Mouse (Mus musculus): ENCODE results near the gene Tm2d3. TPM values are rescaled to one million over a fixed set of nuclear protein-coding genes. Genes with fewer than 3 reads are reported as not detected.

Tm2d3 gene
- polyA plus RNA-seq (2015; fragmentation: Nextera tagmentation; extraction: Ambion mirVana): 55.2 and 62.4 TPM in 2 replicates

DNA sequence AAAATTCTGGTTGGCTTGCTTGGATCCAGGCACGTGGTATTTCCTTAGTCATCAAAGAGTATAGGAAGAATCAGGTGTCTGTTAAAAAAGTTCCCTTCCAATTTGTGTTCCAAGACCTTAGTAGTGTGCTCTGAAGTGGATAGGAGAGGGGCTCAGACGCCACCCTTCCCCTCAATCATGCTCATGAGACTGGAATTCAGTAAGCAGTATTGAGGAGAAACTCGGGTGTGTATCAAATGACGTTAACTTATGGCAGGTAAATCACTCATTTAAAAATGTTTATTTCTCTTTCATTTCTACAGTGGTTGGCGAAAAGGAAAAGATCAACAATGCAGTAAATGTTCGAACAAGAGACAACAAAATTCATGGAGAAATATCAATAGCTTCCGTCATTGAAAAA is at the start of gene Tm2d3:
Gene Tm2d3 (plus strand): TSS at position 301 of the 400 bp plus-strand sequence.
- no peak within 1 kb of the TSS for H3K4me2 ChIP-seq (replicated peaks; ENCODE audit: low read depth)

DNA sequence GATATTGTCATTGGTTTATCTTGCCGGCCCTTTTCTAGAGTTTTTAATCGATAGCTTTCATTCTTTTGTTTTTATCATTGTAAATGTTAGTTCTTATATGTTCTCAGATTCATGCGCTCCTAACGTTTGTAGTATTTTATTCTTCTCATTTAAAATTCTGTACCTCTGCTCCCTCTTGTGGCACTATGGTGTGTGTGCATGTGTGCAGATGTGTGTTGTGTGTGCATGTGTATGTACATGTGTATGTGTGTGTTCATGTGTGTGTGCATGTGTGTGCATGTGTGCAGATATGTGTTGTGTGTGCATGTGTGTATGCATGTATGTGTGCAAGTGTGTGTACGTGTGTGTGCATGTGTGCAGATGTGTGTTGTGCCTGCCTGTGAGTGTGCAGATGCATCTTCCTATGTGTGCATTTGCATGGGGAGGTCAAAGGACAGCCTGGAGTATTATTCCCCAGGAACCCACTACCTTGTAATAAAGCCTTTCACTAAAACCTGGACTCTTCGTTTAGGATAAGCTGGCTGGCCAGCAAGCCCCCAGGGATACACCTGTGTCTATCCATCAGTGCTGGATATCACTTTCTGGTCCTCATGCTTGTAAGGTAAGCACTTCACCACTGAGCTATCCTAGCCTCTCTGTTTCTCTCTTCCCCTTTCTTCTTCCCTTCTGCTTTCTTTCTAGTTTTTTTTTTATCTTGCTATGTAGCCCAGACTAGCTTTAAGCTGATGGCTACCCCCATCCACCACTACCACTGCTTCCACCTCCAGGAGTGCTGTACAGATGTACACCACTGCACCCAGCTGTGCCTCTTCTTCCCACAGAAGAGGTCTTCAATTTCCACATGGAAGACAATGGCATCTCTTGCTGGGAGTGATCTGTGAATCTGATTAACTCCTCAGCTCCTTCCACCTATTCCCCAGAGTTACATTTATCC is 48.3 kb upstream of the Tm2d3 start:
- Histone ChIP-seq H3K4me1 (replicated peaks; ENCODE audit: control insufficient read depth, insufficient read depth, low read length) (no peaks in the 10 kb centered on the region), H3K4me2 (replicated peaks; ENCODE audit: low read depth) (no peak overlapping the region), H3K27me3 (replicated peaks; ENCODE audit: control insufficient read depth, insufficient read depth, low read length) (0 out of 2 replicates have a peak, but pooled peaks cover 5% of the 10 kb centered on the region), H3K4me3 (ENCODE audit: low read depth, low read length) (no peak overlapping the region), H3K9ac (ENCODE audit: low read depth, low read length) (no peak overlapping the region), H3K36me3 (ENCODE audit: control insufficient read depth, insufficient read depth) (0 out of 2 replicates have a peak, but pooled peaks cover 4% of the 10 kb centered on the region), H3K9me3 (ENCODE audit: control insufficient read depth) (no peaks in the 10 kb centered on the region), H3K27ac (ENCODE audit: low read depth, low read length) (no peak overlapping the region)
- TF ChIP-seq CTCF (IDR thresholded peaks at IDR 0.05; ENCODE audit: low read depth): peak; percentile 69
- no peak for ATAC-seq
- 69% methylated on average over 6 of the region's 6 CpGs for WGBS

More for the DNA sequence above, at the start of gene Tm2d3:
- peaks cover 3% of the 10 kb centered on the region; the same call in 1 of the 2 replicates for H3K4me1 ChIP-seq (replicated peaks; ENCODE audit: control insufficient read depth, insufficient read depth, low read length)
- no peak within 1 kb of the TSS for H3K9ac ChIP-seq (ENCODE audit: low read depth, low read length)
- peaks cover 5% of the 10 kb centered on the region; the same call in 1 of the 2 replicates for H3K36me3 ChIP-seq (ENCODE audit: control insufficient read depth, insufficient read depth)
- H3K27me3 ChIP-seq (replicated peaks; ENCODE audit: control insufficient read depth, insufficient read depth, low read length): no peaks in the 10 kb centered on the region
- no peak within 1 kb of the TSS for H3K27ac ChIP-seq (ENCODE audit: low read depth, low read length)
- TF ChIP-seq CTCF (IDR thresholded peaks at IDR 0.05; ENCODE audit: low read depth): no peak
- no peaks in the 10 kb centered on the region for H3K9me3 ChIP-seq (ENCODE audit: control insufficient read depth)
- no peak for ATAC-seq
- H3K4me3 ChIP-seq (ENCODE audit: low read depth, low read length): no peak within 1 kb of the TSS
- 88% methylated on average over 7 of the region's 7 CpGs for WGBS

DNA sequence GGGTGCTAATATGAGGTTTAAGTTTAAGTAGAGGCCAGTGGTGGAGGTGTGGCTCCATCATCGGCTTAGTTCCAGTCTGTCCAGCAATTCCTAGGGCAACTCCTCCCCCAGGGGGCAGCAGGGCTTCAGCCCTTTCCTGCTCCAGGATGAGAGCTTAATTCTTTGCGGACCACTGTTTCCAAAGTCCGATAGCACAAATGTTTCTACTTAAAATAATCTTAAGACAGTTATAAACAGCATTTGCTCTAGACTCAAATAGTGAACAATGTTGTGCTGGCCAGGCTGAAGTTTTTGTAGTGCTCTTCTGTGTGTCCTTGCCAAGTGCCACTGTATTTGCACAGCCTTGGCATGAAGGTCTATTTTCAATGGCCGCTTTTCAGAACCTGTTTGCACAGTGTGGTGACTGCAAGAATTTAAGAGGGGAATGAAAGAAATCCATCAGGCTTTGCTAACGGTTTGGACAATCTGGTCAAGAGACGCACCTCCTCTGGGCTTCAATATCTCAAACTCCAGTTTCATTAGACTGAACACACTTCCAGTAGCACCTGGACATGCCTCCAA is 47.0 kb upstream of the Tm2d3 start:
- Histone ChIP-seq H3K9me3 (ENCODE audit: control insufficient read depth) (no peaks in the 10 kb centered on the region), H3K27me3 (replicated peaks; ENCODE audit: control insufficient read depth, insufficient read depth, low read length) (0 out of 2 replicates have a peak, but pooled peaks cover 5% of the 10 kb centered on the region), H3K4me2 (replicated peaks; ENCODE audit: low read depth) (peak overlapping the region; percentile 92), H3K27ac (ENCODE audit: low read depth, low read length) (no peak overlapping the region), H3K4me3 (ENCODE audit: low read depth, low read length) (no peak overlapping the region), H3K9ac (ENCODE audit: low read depth, low read length) (no peak overlapping the region), H3K4me1 (replicated peaks; ENCODE audit: control insufficient read depth, insufficient read depth, low read length) (no peaks in the 10 kb centered on the region), H3K36me3 (ENCODE audit: control insufficient read depth, insufficient read depth) (0 out of 2 replicates have a peak, but pooled peaks cover 4% of the 10 kb centered on the region)
- peak; percentile 29 for TF ChIP-seq CTCF (IDR thresholded peaks at IDR 0.05; ENCODE audit: low read depth)
- 34% methylated on average over 6 of the region's 6 CpGs for WGBS
- ATAC-seq: no peak

DNA sequence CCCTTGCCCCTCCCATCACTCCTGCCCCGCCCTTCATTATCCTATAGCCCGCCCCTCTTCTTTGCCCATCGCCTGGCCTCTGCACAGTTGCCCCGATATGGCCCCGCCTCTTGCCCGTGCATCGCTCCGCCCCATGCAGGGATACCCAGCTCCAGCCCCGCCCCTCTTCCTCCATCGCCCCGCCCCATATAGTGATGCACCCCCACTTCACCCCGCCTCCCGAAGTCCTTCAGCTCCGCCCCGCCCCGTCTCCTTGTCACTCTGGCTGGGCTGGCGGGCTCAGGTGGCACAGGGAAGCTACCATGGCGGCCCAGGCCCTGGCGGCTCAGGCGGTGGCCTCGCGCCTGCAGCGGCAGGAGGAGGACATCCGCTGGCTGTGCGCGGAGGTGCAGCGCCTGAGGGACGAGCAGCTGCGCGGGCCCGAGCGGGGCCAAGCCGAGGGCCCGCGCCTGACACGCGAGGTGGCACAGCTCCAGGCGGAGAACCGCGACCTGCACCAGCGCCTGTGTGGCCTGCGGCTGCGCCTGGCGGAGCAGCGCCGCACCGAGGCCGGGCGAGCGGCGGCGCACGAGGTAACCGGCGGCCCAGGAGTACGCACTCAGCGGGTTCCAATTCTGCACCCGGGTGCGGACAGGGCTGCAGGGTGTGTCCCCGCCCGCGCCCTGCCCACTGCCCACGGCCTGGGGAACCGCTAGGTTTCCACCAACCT is 46.2 kb upstream of the Tm2d3 start, which contains the start of gene Tarsl2:
Gene Tarsl2 (plus strand): TSS at position 256 of the 709 bp plus-strand sequence.
- under 1% methylated on average over 64 of the region's 64 CpGs for WGBS
- peak; percentile 98 for ATAC-seq

DNA sequence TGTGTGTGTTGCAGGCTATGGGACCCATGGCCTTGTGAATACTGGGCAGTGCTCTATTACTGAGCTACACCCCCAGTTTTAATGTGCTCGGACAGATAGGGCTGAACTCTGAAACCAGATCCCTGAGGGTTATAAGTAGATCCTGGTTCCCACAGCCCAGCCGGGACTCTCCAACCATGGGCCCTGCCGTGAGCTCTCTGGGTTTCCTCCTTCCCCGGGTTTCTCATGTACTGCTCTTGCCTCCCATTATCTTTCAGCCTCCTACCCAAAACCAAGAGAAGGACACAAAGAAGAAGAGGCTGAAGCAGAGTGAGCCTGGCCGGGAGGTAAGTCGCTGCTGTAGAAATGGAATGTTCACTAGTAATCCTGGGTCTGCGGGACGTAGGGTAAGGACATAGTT is 45.0 kb upstream of the Tm2d3 start:
- Histone ChIP-seq H3K9ac (ENCODE audit: low read depth, low read length) (no peak overlapping the region), H3K4me1 (replicated peaks; ENCODE audit: control insufficient read depth, insufficient read depth, low read length) (no peaks in the 10 kb centered on the region), H3K4me3 (ENCODE audit: low read depth, low read length) (no peak overlapping the region), H3K9me3 (ENCODE audit: control insufficient read depth) (no peaks in the 10 kb centered on the region), H3K36me3 (ENCODE audit: control insufficient read depth, insufficient read depth) (0 out of 2 replicates have a peak, but pooled peaks cover 7% of the 10 kb centered on the region), H3K4me2 (replicated peaks; ENCODE audit: low read depth) (no peak overlapping the region), H3K27ac (ENCODE audit: low read depth, low read length) (no peak overlapping the region), H3K27me3 (replicated peaks; ENCODE audit: control insufficient read depth, insufficient read depth, low read length) (0 out of 2 replicates have a peak, but pooled peaks cover 5% of the 10 kb centered on the region)
- 94% methylated on average over 8 of the region's 8 CpGs for WGBS
- no peak for TF ChIP-seq CTCF (IDR thresholded peaks at IDR 0.05; ENCODE audit: low read depth)
- no peak for ATAC-seq

More for the DNA sequence above, 46.2 kb upstream of the Tm2d3 start, which contains the start of gene Tarsl2:
- Histone ChIP-seq H3K4me2 (replicated peaks; ENCODE audit: low read depth) (peak within 1 kb of the TSS; percentile 92), H3K9ac (ENCODE audit: low read depth, low read length) (peak within 1 kb of the TSS; percentile 66), H3K4me3 (ENCODE audit: low read depth, low read length) (peak within 1 kb of the TSS; percentile 60), H3K9me3 (ENCODE audit: control insufficient read depth) (no peaks in the 10 kb centered on the region), H3K4me1 (replicated peaks; ENCODE audit: control insufficient read depth, insufficient read depth, low read length) (no peaks in the 10 kb centered on the region), H3K27me3 (replicated peaks; ENCODE audit: control insufficient read depth, insufficient read depth, low read length) (0 out of 2 replicates have a peak, but pooled peaks cover 5% of the 10 kb centered on the region), H3K27ac (ENCODE audit: low read depth, low read length) (peak within 1 kb of the TSS; percentile 75; the same call in 1 of the 2 replicates), H3K36me3 (ENCODE audit: control insufficient read depth, insufficient read depth) (0 out of 2 replicates have a peak, but pooled peaks cover 7% of the 10 kb centered on the region)
- TF ChIP-seq CTCF (IDR thresholded peaks at IDR 0.05; ENCODE audit: low read depth): peak; percentile 75
